Comparison of ENCODE assay signal across 8 mouse cellular contexts in the genomic region with DNA sequence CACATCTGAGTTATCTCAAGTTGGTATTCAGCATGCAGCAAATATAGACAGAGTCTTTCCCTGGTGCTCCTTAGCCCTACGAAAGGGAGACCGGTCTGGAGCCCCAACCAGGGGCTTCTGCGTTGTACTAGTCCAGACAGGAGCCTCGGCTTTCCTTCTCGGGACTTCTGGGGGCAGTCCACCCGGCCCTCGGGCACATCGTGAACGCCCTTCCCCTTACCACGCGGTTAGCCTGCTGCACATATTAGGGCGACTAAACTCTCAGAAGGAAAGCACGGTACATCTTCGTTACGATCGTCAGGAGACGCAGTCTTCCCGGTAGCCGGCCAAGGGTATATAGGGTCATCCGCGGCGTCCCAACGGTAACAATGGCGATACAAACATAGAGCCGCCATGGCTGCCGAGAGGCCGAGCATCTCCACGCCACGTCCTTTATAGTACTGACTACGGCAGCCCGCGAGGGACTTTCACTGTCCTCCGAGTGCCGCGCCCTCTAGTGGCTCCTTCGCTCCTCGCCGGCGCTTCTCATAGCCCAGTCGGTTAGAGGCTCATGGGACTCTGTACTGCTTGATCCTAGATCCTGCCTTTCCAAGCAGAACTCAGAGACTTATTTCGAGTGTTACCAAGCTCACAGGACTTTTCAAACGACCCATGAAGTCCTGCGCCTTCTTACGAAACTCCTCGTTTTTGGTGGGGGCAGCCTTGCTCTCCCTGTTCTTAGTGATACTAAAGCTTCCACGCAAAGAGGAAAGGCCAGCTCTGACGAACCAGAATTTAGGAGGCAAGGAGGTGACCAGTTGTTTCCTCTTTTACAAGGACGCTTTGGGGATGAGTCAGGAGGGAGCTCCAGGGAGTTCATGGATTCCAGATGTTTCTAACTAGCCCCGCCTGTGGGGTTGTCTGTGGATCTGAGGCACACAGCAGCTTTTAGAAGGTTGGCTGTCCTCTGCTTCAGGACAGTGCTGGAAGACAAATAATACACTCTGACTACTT. TPM values are rescaled to one million over a fixed set of nuclear protein-coding genes. Genes with fewer than 3 reads are reported as not detected.
A peak's percentile ranks its signal among the peaks of the same experiment; 100 is the strongest.
DNase-seq lines count a peak whose midpoint lies in the region; ATAC-seq and TF ChIP-seq lines count a peak whose summit lies in the region.

No protein-coding gene starts in this region.

- peak overlapping the region; percentile 85 for H3K4me3 ChIP-seq in lung, embryonic 14.5 days (ENCODE audit: low read depth, low read length)

- H3K9ac ChIP-seq in lung, embryonic 14.5 days: peak overlapping the region; percentile 99

- peak; percentile 97 for TF ChIP-seq CTCF in lung, embryonic 14.5 days (IDR thresholded peaks at IDR 0.05; ENCODE audit: low read depth)

- peak; percentile 71 to 76 for ATAC-seq in hematopoietic stem cell, adult 5-6 weeks (replicated peaks in 1 of 2; ENCODE audit: insufficient read depth in 1 of 2, low FRiP score in 2 of 2, low TSS enrichment in 1 of 2, low read depth in 1 of 2, poor library complexity in 2 of 2, severe bottlenecking in 2 of 2)
- peak; percentile 81 for ATAC-seq in lung, embryonic 14.5 days (ENCODE audit: insufficient read depth)
- ATAC-seq in neutrophil, adult 5-6 weeks (ENCODE audit: extremely low read depth, insufficient number of reproducible peaks, low FRiP score, poor library complexity, severe bottlenecking): peak; percentile 82

- H3K9me3 ChIP-seq in lung, embryonic 14.5 days (ENCODE audit: low read depth, low read length): no peaks in the 10 kb centered on the region

- DNase-seq in MEL-GATA-1-ER (ENCODE audit: extremely low read depth, low read depth): peak; percentile 90
- peak; percentile 98 for DNase-seq in cerebellum, adult 8-10 months
- DNase-seq in forelimb bud, embryonic 11.5 days (ENCODE audit: low read depth, low spot score): peak; percentile 96
- DNase-seq in layer of hippocampus, adult 8-10 months (ENCODE audit: low spot score in 2 of 2): peak; percentile 91 to 98
- peak; percentile 100 for DNase-seq in lung, embryonic 14.5 days
- DNase-seq in testis, postnatal 14 days (ENCODE audit: low spot score): peak; percentile 94

- peak overlapping the region; percentile 83 for H3K27ac ChIP-seq in lung, embryonic 14.5 days (ENCODE audit: low read depth)

- H3K4me2 ChIP-seq in lung, embryonic 14.5 days: peak overlapping the region; percentile 72

- H3K36me3 ChIP-seq in lung, embryonic 14.5 days (ENCODE audit: insufficient read depth): peaks cover 37% of the 10 kb centered on the region

- no peaks in the 10 kb centered on the region for H3K27me3 ChIP-seq in lung, embryonic 14.5 days (ENCODE audit: insufficient read depth, low read length)

- 4% methylated on average over 49 of the region's 49 CpGs for WGBS in lung, embryonic 14.5 days

- H3K4me1 ChIP-seq in lung, embryonic 14.5 days (ENCODE audit: insufficient read depth): peaks cover 10% of the 10 kb centered on the region

RNA-seq across cellular contexts. Expression of a gene that starts 11.9 kb away (rescaled TPM):
- total RNA-seq in hematopoietic stem cell, adult 5-6 weeks (2017): 28.3 and 57.6 TPM in 2 replicates
- total RNA-seq in layer of hippocampus, adult 8-10 months (2022): 10 to 100 TPM; 66.1 to 70.8 (median 68.5) TPM
- polyA plus RNA-seq in lung, embryonic 14.5 days (2014; fragmentation: Nextera tagmentation; extraction: Ambion mirVana): 28.3 and 30.0 TPM in 2 replicates
- not detected in 2 replicates for total RNA-seq in neutrophil, adult 5-6 weeks (2017)

RNA-seq across cellular contexts. Expression of a gene that starts 30.9 kb away (rescaled TPM):
- total RNA-seq in hematopoietic stem cell, adult 5-6 weeks (2017): not detected in 2 replicates
- not detected for total RNA-seq in layer of hippocampus, adult 8-10 months (2022)
- not detected in 2 replicates for polyA plus RNA-seq in lung, embryonic 14.5 days (2014; fragmentation: Nextera tagmentation; extraction: Ambion mirVana)
- total RNA-seq in neutrophil, adult 5-6 weeks (2017): 1.2 and 1.7 TPM in 2 replicates

RNA-seq across cellular contexts. Expression of a gene that starts 35.9 kb away (rescaled TPM):
- total RNA-seq in hematopoietic stem cell, adult 5-6 weeks (2017): 49.6 and 81.5 TPM in 2 replicates
- 1 to 10 TPM; 1.1 to 4.9 (median 3.7) TPM for total RNA-seq in layer of hippocampus, adult 8-10 months (2022)
- 30.2 and 32.9 TPM in 2 replicates for polyA plus RNA-seq in lung, embryonic 14.5 days (2014; fragmentation: Nextera tagmentation; extraction: Ambion mirVana)
- total RNA-seq in neutrophil, adult 5-6 weeks (2017): 40.4 and 43.6 TPM in 2 replicates

RNA-seq across cellular contexts. Expression of a gene that starts 53.7 kb away (rescaled TPM):
- total RNA-seq in hematopoietic stem cell, adult 5-6 weeks (2017): 0.88 TPM in 1 of 2 replicates, not detected in the other
- not detected for total RNA-seq in layer of hippocampus, adult 8-10 months (2022)
- not detected in 2 replicates for polyA plus RNA-seq in lung, embryonic 14.5 days (2014; fragmentation: Nextera tagmentation; extraction: Ambion mirVana)
- total RNA-seq in neutrophil, adult 5-6 weeks (2017): not detected in 2 replicates

Comparison
In these comparisons a context has a peak if more than half of its experiments do, and no peak if none do; other contexts are left out.
1. Peak in every context shown above with its lines: DNase-seq, ATAC-seq, H3K4me3 ChIP-seq and H3K27ac ChIP-seq.
2. RNA of a gene that starts 11.9 kb away (total RNA-seq): 66.1 to 70.8 TPM in layer of hippocampus, adult 8-10 months and 28.3 to 57.6 TPM in hematopoietic stem cell, adult 5-6 weeks; not detected in neutrophil, adult 5-6 weeks; every median in the first group is over 10 times any median in the second.